Mouse (Mus musculus) right cerebral cortex, postnatal 25 days (tissue): ENCODE measurements around the gene Rnf128.
A peak's percentile ranks its signal among the peaks of the same experiment; 100 is the strongest.

Experiments
- DNase-seq: peaks from one replicate; pipeline ENCODE4 v3.0.0; 2022

Rnf128 gene

DNA sequence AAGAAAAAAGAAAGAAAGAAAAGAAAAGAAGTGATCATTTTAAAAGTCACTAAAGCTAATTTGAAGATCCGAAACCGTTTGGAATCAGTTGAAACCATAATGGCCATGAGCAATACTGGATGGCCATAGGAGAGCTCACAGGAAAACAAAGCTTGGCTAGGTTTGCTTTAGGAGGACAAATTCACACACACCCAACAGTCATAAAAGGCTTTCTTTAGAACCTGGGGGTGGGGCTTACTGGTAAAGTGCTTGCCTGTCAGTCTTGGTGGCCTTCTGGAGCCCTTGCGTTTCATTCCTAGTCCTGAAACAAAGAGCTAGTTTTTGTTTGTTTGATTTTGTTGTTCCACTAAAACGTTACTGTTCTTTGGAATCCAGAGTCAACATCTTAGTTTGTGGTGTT is 71.6 kb downstream of the Rnf128 start:
- DNase-seq, result no peak

DNA sequence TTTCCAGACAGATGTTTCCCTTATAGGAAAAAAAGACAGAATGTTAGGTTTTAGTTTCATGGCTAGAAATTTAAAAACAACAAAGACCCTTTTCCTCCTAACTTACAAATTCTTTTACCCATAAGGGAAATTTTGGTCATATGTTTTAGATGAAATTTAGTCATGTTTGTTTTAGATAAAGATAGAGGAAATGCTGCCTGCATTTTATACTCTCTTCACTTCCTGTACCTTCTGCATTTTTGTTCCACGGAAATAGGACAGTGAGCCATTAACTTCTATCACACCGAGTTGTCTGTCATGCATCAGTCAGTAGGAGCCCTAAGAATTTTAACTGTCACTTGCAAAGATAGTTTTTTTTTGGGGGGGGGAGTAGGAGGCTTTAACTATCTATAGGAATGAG is 76.6 kb downstream of the Rnf128 start:
- no peak for DNase-seq

DNA sequence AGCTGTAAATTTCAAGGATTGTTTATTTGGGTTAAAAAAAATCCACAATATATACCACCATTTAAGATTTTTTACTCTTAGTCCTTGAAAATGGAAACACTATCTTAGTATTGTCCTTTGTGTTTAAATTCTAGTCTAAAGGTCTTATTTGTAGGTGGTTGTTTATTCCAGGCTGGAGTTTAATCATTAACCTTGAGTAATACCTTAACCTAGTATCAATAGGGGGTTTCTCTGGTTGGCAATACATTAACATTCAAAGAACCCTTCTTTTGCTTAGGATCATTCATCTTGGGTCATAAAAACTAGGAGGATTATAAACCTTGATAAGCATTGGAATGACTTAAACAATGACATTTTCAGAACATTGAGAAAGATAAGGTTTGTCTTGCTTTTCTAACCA is 77.3 kb downstream of the Rnf128 start:
- DNase-seq, result no peak

DNA sequence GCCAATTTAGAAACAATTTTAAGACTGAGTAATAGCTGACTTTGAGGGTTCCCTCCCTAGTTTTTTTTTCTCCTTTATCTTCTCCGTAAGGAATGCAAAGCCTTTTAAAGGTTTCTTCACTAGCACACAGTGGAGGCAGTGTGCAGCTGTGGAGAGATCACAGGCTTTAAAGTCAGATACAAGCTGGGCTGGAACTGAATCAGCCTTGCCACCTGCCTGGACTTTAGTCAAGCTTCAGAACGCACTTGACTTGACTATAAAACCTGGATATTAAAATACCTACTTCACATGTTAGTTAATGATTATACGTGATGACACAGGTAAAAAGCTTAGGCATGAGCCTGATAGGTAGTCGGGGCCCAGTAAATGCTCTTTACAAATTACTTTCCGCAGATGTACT is 89.1 kb downstream of the Rnf128 start:
- no peak for DNase-seq

- DNase-seq, result no peak
Measured at GRCm38 (mm10) chrX:139653292-139653691, 90.2 kb downstream of the Rnf128 start.

GRCm38 (mm10) chrX:139654350-139655063 is 91.4 kb downstream of the Rnf128 start:
- DNase-seq, result no peak

DNA sequence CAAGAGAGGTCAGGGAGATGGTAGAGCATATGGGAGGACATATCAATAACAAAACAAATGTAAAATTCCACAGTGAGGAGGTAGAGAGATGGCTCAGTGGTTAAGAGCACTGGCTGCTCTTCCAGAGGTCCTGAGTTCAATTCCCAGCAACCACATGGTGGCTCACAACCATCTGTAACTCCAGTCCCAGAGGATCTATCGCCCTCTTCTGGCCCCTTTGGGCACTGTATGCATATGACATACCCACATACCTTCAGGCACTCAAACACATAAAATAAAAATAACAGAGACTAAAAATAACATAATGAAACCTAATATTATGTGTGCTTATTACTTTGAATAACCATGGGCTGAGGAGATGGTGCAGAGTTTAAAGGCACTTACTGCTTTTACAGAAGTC is 99.0 kb downstream of the Rnf128 start:
- no peak for DNase-seq

DNA sequence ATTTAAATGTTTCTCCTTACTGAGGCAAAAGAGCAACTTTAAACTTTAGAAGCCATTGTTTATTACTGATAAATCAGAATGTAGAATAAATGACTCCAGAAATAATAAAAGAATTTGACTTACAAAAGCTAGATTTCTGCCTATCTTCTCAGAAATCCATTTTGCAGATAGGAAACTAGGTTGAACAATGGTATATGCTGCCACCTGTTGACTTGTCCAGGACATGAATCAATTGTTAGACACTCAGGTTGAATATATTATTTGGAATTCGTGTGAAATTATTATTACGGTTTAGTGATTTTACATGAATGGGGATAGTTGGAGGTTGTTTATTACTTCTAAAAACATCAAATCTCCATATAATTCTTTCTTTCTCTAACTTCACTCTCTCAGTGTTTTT is 102.7 kb downstream of the Rnf128 start:
- DNase-seq, result no peak

DNA sequence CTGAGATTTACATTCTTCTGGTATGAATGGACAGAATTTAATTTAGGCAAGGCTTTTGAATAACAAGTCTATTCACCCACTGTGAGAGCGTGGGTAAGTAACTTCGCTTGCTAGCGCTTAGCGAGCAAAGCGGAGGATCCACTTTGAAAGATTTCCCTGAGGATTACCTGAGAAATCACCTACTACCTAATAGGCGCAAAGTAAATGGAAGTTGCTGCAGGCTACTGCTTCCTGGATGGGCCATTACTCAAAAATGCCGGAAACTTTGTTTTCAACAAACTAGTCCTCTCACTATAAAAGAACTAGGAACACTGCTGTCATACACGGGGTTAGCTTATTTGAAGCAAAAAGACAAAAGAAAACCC is 121.3 kb downstream of the Rnf128 start:
- no peak for DNase-seq

GRCm38 (mm10) chrX:139684775-139685695 is 121.9 kb downstream of the Rnf128 start, which contains the start of gene Tbc1d8b:
Tbc1d8b (plus strand) TSS chrX:139684996.
- DNase-seq, result peak; percentile 53

GRCm38 (mm10) chrX:139714381-139714780 is 151.3 kb downstream of the Rnf128 start, which contains the start of gene Gm15013:
Gm15013 (minus strand) TSS chrX:139714481.
- DNase-seq, result no peak

- DNase-seq, result no peak
Measured at GRCm38 (mm10) chrX:139722350-139722749, 159.2 kb downstream of the Rnf128 start.
